Mouse (Mus musculus): ENCODE data around the gene Pam. TPM values are rescaled to one million over a fixed set of nuclear protein-coding genes. Genes with fewer than 3 reads are reported as not detected.
"Not testable (repeated sequence)": the region's sequence is repeated elsewhere in the genome, so short reads cannot be mapped to it uniquely, and the experiment has no call there.

Gene Pam
- polyA plus RNA-seq, 1 experiment from 2014 or later = 8.9 TPM

- Histone ChIP-seq H3K36me3 (ENCODE audit: control insufficient read depth, insufficient read depth) (no peaks in the 10 kb centered on the region), H3K4me2 (ENCODE audit: low read depth, low read length) (no peak overlapping the region), H3K9ac (ENCODE audit: low read depth, low read length) (no peak overlapping the region), H3K9me3 (replicated peaks; ENCODE audit: control insufficient read depth, low read length) (no peaks in the 10 kb centered on the region), H3K27me3 (ENCODE audit: control insufficient read depth, insufficient read depth, low read depth, low read length) (no peaks in the 10 kb centered on the region), H3K27ac (ENCODE audit: low read length) (no peak overlapping the region), H3K4me1 (ENCODE audit: control insufficient read depth, low read depth, low read length) (no peaks in the 10 kb centered on the region), H3K4me3 (ENCODE audit: low read depth, low read length) (no peak overlapping the region)
- no peak for ATAC-seq (ENCODE audit: low read depth)
- WGBS (ENCODE audit: insufficient replicate concordance) = 53% methylated on average over 7 of the region's 7 CpGs
Measured at GRCm38 (mm10) chr1:98002561-98003425, 92.7 kb downstream of the Pam start.

DNA sequence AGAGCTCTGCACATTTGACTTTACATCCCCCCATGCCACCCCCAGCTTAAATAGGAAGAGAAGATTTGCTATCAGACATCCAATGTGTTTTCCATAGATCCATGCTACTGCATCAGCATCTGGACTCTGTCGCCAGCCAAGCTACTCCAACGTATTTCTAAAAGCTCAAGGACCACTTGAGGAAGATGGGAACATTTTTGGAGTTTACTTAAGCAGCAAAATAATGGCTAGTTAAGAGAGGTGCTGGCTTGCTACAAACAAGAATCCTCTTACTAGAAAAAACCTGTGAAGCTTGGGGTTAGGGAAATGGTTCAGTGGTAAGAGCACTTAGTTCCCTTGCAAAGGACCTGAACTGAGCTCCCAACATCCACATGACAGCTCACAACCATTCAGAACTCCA, 96.0 kb downstream of the Pam start:
- ATAC-seq (ENCODE audit: low read depth) = no peak
- H3K4me1 ChIP-seq (ENCODE audit: control insufficient read depth, low read depth, low read length) = no peaks in the 10 kb centered on the region
- H3K4me2 ChIP-seq (ENCODE audit: low read depth, low read length) = no peak overlapping the region
- no peak overlapping the region for H3K4me3 ChIP-seq (ENCODE audit: low read depth, low read length)
- no peaks in the 10 kb centered on the region for H3K36me3 ChIP-seq (ENCODE audit: control insufficient read depth, insufficient read depth)
- WGBS (ENCODE audit: insufficient replicate concordance) = 79% methylated on average over 2 of the region's 2 CpGs
- H3K9ac ChIP-seq (ENCODE audit: low read depth, low read length) = no peak overlapping the region
- H3K9me3 ChIP-seq (replicated peaks; ENCODE audit: control insufficient read depth, low read length) = no peaks in the 10 kb centered on the region
- no peak overlapping the region for H3K27ac ChIP-seq (ENCODE audit: low read length)
- no peaks in the 10 kb centered on the region for H3K27me3 ChIP-seq (ENCODE audit: control insufficient read depth, insufficient read depth, low read depth, low read length)

GRCm38 (mm10) chr1:97998961-97999360, 96.5 kb downstream of the Pam start:
- H3K27ac ChIP-seq (ENCODE audit: low read length); ATAC-seq (ENCODE audit: low read depth); H3K9me3 ChIP-seq (replicated peaks; ENCODE audit: control insufficient read depth, low read length); H3K27me3 ChIP-seq (ENCODE audit: control insufficient read depth, insufficient read depth, low read depth, low read length); H3K4me1 ChIP-seq (ENCODE audit: control insufficient read depth, low read depth, low read length); H3K9ac ChIP-seq (ENCODE audit: low read depth, low read length); H3K4me2 ChIP-seq (ENCODE audit: low read depth, low read length); H3K4me3 ChIP-seq (ENCODE audit: low read depth, low read length); H3K36me3 ChIP-seq (ENCODE audit: control insufficient read depth, insufficient read depth): not testable (repeated sequence)
- WGBS (ENCODE audit: insufficient replicate concordance) = 63% methylated on average over 5 of the region's 5 CpGs

DNA sequence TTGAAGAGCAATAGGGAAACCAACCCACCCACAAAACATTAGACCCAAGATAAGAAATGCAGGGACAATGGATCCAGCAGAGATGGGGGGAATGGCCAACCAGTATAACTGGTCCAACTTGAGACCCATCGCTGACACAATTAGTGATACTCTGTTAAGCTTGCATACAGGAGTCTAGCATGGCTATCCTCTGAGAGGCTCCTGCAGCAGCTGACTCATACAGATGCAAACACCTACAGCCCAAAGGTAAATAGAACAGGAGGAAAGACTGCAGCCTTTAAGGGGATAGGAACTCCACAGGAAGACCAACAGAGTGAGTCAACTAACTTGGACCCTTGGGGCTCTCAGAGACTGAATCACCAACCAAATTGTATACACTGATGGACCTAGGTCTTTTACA, 98.4 kb downstream of the Pam start:
- Histone ChIP-seq H3K4me1 (ENCODE audit: control insufficient read depth, low read depth, low read length) (no peaks in the 10 kb centered on the region), H3K27ac (ENCODE audit: low read length) (no peak overlapping the region), H3K9ac (ENCODE audit: low read depth, low read length) (no peak overlapping the region), H3K36me3 (ENCODE audit: control insufficient read depth, insufficient read depth) (no peaks in the 10 kb centered on the region), H3K4me2 (ENCODE audit: low read depth, low read length) (no peak overlapping the region), H3K9me3 (replicated peaks; ENCODE audit: control insufficient read depth, low read length) (no peaks in the 10 kb centered on the region), H3K27me3 (ENCODE audit: control insufficient read depth, insufficient read depth, low read depth, low read length) (no peaks in the 10 kb centered on the region), H3K4me3 (ENCODE audit: low read depth, low read length) (no peak overlapping the region)
- 73% methylated on average over 1 of the region's 1 CpGs for WGBS (ENCODE audit: insufficient replicate concordance)
- ATAC-seq (ENCODE audit: low read depth) = no peak

GRCm38 (mm10) chr1:97991976-97992375, 103.5 kb downstream of the Pam start:
- no peaks in the 10 kb centered on the region for H3K9me3 ChIP-seq (replicated peaks; ENCODE audit: control insufficient read depth, low read length)
- no peak overlapping the region for H3K9ac ChIP-seq (ENCODE audit: low read depth, low read length)
- H3K27me3 ChIP-seq (ENCODE audit: control insufficient read depth, insufficient read depth, low read depth, low read length) = no peaks in the 10 kb centered on the region
- no peaks in the 10 kb centered on the region for H3K36me3 ChIP-seq (ENCODE audit: control insufficient read depth, insufficient read depth)
- H3K4me1 ChIP-seq (ENCODE audit: control insufficient read depth, low read depth, low read length) = no peaks in the 10 kb centered on the region
- no peak for ATAC-seq (ENCODE audit: low read depth)
- WGBS (ENCODE audit: insufficient replicate concordance) = 35% methylated on average over 3 of the region's 3 CpGs
- H3K4me2 ChIP-seq (ENCODE audit: low read depth, low read length) = no peak overlapping the region
- H3K4me3 ChIP-seq (ENCODE audit: low read depth, low read length) = no peak overlapping the region
- no peak overlapping the region for H3K27ac ChIP-seq (ENCODE audit: low read length)

DNA sequence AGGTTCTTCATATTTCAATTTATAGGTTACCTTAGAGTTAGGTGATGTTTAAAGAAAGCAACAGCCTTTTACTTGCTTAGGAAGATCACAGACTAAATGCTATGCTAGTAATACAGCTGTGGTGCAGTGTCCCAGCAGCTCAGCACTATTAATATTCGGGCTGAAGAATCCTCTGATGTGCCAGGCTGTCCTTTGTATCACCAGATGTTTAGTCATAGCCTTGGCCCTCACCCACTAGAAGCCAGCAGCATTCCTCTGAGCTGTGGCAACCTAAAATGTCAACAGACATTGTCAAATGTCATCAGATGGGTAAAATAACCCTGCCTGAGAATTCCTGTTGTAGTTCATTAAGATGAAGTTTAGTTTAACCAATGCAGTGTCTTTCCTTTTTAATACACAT, 112.3 kb downstream of the Pam start:
- Histone ChIP-seq H3K36me3 (ENCODE audit: control insufficient read depth, insufficient read depth) (no peaks in the 10 kb centered on the region), H3K27me3 (ENCODE audit: control insufficient read depth, insufficient read depth, low read depth, low read length) (no peaks in the 10 kb centered on the region), H3K9me3 (replicated peaks; ENCODE audit: control insufficient read depth, low read length) (no peaks in the 10 kb centered on the region), H3K4me1 (ENCODE audit: control insufficient read depth, low read depth, low read length) (no peaks in the 10 kb centered on the region), H3K4me2 (ENCODE audit: low read depth, low read length) (no peak overlapping the region), H3K27ac (ENCODE audit: low read length) (no peak overlapping the region), H3K4me3 (ENCODE audit: low read depth, low read length) (no peak overlapping the region), H3K9ac (ENCODE audit: low read depth, low read length) (no peak overlapping the region)
- ATAC-seq (ENCODE audit: low read depth) = no peak
- WGBS (ENCODE audit: insufficient replicate concordance) = 51% methylated on average over 1 of the region's 1 CpGs

DNA sequence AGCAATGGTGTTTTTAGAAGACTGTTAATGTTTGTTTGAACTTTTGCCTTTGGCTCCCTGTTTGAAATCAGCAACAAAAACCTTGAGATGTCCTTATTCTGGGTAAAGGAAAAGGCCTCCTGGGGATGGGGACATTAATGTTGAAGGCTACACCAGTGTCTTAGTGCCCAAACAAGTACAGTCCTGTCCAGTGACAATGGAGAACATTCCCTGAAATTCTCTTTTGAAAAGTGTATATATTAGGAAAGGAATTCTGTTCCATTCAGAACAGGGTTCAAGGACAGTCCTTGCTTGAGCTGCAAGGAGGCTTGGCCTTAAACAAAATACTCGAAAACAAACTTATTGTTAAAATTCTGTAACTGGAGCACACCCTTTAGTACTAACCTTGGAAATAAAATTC, 116.0 kb downstream of the Pam start:
- no peaks in the 10 kb centered on the region for H3K4me1 ChIP-seq (ENCODE audit: control insufficient read depth, low read depth, low read length)
- H3K27ac ChIP-seq (ENCODE audit: low read length) = no peak overlapping the region
- no peak overlapping the region for H3K4me2 ChIP-seq (ENCODE audit: low read depth, low read length)
- no peak overlapping the region for H3K4me3 ChIP-seq (ENCODE audit: low read depth, low read length)
- no peak overlapping the region for H3K9ac ChIP-seq (ENCODE audit: low read depth, low read length)
- H3K36me3 ChIP-seq (ENCODE audit: control insufficient read depth, insufficient read depth) = no peaks in the 10 kb centered on the region
- H3K27me3 ChIP-seq (ENCODE audit: control insufficient read depth, insufficient read depth, low read depth, low read length) = peaks cover 9% of the 10 kb centered on the region
- ATAC-seq (ENCODE audit: low read depth) = no peak
- no peaks in the 10 kb centered on the region for H3K9me3 ChIP-seq (replicated peaks; ENCODE audit: control insufficient read depth, low read length)
- WGBS (ENCODE audit: insufficient replicate concordance) = 56% methylated on average over 1 of the region's 1 CpGs

DNA sequence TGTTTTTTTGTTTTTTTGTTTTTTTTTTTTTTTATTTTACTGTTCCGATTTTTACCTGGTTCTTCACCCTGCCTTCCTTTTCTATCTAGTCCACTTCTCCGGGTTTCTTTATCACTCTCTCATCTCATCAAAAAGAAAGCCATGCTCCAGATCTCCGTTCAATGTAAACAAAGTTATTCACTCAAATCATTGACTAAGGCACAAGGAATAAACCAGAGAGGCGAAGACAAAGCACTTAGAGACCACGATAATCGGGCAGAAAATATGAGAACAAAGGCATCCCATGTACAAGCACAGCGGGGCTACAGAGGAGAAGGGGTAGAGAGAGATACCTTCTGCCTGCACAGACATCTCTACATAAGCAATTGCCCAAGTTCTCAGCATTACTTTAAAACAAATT, 117.9 kb downstream of the Pam start:
- Histone ChIP-seq H3K9ac (ENCODE audit: low read depth, low read length) (no peak overlapping the region), H3K4me2 (ENCODE audit: low read depth, low read length) (peak overlapping the region; percentile 59; the same call in 1 of the 2 replicates), H3K36me3 (ENCODE audit: control insufficient read depth, insufficient read depth) (no peaks in the 10 kb centered on the region), H3K4me3 (ENCODE audit: low read depth, low read length) (no peak overlapping the region), H3K9me3 (replicated peaks; ENCODE audit: control insufficient read depth, low read length) (no peaks in the 10 kb centered on the region), H3K4me1 (ENCODE audit: control insufficient read depth, low read depth, low read length) (no peaks in the 10 kb centered on the region), H3K27me3 (ENCODE audit: control insufficient read depth, insufficient read depth, low read depth, low read length) (peaks cover 9% of the 10 kb centered on the region), H3K27ac (ENCODE audit: low read length) (no peak overlapping the region)
- no peak for ATAC-seq (ENCODE audit: low read depth)
- 32% methylated on average over 7 of the region's 7 CpGs for WGBS (ENCODE audit: insufficient replicate concordance)

DNA sequence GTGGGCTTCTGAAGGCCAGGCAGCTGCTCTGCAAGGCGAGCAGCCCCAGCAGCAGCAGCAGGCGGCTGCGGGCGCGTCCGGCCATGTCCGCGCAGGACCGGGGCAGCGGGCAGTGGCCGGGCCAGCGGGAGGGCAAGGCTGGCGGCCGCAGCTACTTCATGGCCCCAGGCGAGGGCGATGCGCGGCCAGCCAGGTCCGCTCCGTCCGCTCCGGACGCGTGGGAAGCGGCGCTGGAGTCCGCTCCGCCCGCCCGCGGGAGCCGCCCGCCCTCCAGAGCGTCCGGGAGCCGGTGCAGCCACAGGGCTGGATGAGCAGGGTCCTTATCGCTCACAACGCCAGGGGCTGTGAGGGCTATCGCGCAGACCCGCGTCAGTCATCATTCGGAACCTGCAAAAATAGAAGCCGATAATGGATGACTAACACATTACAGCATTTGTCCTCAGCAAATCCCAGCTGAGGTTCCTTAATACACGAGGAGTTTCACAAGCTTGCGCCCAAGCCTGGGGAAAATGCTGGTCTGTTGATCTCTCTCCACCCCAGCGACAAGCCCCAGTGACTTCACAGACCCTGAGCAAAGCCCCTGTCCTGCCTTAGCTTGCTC, 118.5 kb downstream of the Pam start:
- H3K4me1 ChIP-seq (ENCODE audit: control insufficient read depth, low read depth, low read length) = no peaks in the 10 kb centered on the region
- H3K4me2 ChIP-seq (ENCODE audit: low read depth, low read length) = peak overlapping the region; percentile 59
- peak overlapping the region; percentile 27; the same call in 1 of the 2 replicates for H3K9ac ChIP-seq (ENCODE audit: low read depth, low read length)
- under 1% methylated on average over 47 of the region's 47 CpGs for WGBS (ENCODE audit: insufficient replicate concordance)
- H3K27ac ChIP-seq (ENCODE audit: low read length) = peak overlapping the region; percentile 24; the same call in 1 of the 2 replicates
- peak; percentile 88 for ATAC-seq (ENCODE audit: low read depth)
- H3K36me3 ChIP-seq (ENCODE audit: control insufficient read depth, insufficient read depth) = no peaks in the 10 kb centered on the region
- H3K27me3 ChIP-seq (ENCODE audit: control insufficient read depth, insufficient read depth, low read depth, low read length) = peaks cover 9% of the 10 kb centered on the region
- peak overlapping the region; percentile 51 for H3K4me3 ChIP-seq (ENCODE audit: low read depth, low read length)
- H3K9me3 ChIP-seq (replicated peaks; ENCODE audit: control insufficient read depth, low read length) = no peaks in the 10 kb centered on the region

All from liver, embryonic 16.5 days (tissue).